Mouse (Mus musculus): ENCODE measurements at regions not wholly inside any gene's neighbourhood (a gene's known extent, or its start where the extent isn't known, plus 50 kb on each side); places are given as distances from the start of the nearest gene placed in this dataset.

GRCm38 (mm10) chr3:101164771-101165170, 54.7 kb upstream of the Ptgfrn start:
- no peak for ATAC-seq
- 91% methylated on average over 5 of the region's 5 CpGs for WGBS
- no peaks in the 10 kb centered on the region for H3K36me3 ChIP-seq (ENCODE audit: control insufficient read depth, insufficient read depth, low read length)

DNA sequence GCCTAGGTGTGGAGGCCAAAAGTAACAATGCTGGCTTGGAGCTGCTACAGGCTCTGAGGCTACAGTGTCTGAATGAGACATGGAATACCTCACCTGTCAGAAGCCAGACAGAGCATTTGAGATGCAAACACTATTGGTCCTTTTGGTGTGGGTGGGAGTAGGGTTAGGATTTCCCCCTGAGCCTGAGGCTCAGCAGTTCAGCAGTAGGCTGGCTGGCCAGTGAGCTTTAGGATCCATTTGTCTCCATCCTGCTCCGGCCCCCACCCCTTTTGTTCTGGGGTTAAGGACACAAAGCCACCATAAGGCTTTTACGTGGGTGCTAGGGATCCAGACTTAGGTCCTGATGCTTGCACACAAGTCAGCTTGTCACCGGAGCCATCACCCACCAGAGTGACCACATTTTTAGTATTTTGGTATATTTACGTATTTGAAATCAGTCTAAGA, 53.9 kb upstream of the Ptgfrn start:
- Histone ChIP-seq H3K9ac (ENCODE audit: low read depth, low read length) (no peak overlapping the region), H3K4me1 (ENCODE audit: control insufficient read depth, insufficient read depth, low read length) (peaks cover 17% of the 10 kb centered on the region), H3K4me2 (ENCODE audit: low read length) (no peak overlapping the region), H3K4me3 (ENCODE audit: low read depth, low read length) (no peak overlapping the region), H3K27ac (ENCODE audit: low read length) (no peak overlapping the region), H3K9me3 (replicated peaks; ENCODE audit: control insufficient read depth, low read length, poor library complexity, severe bottlenecking) (no peaks in the 10 kb centered on the region), H3K36me3 (ENCODE audit: control insufficient read depth, insufficient read depth, low read length) (no peaks in the 10 kb centered on the region), H3K27me3 (ENCODE audit: control insufficient read depth, insufficient read depth, low read depth, low read length) (no peaks in the 10 kb centered on the region; the same call in 1 of the 2 replicates)
- 76% methylated on average over 4 of the region's 4 CpGs for whole genome bisulfite sequencing
- no peak for ATAC-seq

More at GRCm38 (mm10) chr3:101164771-101165170, 54.7 kb upstream of the Ptgfrn start:
- no peaks in the 10 kb centered on the region for H3K9me3 ChIP-seq (replicated peaks; ENCODE audit: control insufficient read depth, low read length, poor library complexity, severe bottlenecking)
- no peak overlapping the region for H3K27ac ChIP-seq (ENCODE audit: low read length)
- H3K4me3 ChIP-seq (ENCODE audit: low read depth, low read length), result no peak overlapping the region
- no peak overlapping the region for H3K9ac ChIP-seq (ENCODE audit: low read depth, low read length)
- H3K4me2 ChIP-seq (ENCODE audit: low read length), result no peak overlapping the region
- H3K27me3 ChIP-seq (ENCODE audit: control insufficient read depth, insufficient read depth, low read depth, low read length), result no peaks in the 10 kb centered on the region; the same call in 1 of the 2 replicates
- H3K4me1 ChIP-seq (ENCODE audit: control insufficient read depth, insufficient read depth, low read length), result peaks cover 17% of the 10 kb centered on the region

DNA sequence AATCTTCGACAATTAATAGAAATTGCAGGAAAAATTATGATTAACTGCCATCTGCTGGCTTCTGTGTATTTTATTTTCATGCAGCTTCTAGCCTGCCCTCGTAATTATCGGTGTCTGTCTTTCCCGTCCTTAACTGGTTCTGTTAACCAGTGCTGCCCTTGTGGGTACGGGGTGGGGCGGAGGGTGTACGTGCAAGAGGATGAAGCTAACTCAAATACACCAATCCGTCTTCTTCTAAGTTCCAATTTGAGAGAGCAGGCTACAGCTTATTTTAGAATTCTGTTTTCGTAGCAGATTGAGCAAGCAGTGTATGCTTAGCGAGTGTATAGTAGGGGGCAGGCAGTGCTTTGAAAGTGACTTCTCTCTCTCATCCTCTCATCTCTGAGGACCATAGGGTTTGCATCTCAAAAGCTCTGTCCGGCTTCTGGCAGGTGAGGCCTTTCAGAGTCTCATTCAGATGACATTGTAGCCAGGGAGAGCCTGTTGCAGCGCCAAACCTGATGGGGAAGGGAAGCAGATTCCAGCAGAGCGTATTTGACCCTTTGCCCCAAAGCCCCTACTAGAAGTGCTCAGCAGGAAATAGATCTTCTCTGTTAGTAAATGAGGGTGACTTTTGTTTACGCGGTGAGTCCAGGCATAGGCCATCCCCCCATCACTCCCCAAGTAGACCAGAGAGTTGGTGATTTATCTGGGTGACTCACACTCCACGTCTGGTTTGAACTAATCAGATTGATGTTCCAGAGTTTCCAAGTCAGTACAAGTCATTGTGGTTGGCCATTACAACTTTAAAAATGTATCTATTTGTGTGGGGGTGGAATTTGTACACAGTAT, 53.3 kb upstream of the Ptgfrn start:
- Histone ChIP-seq H3K9ac (ENCODE audit: low read depth, low read length) (no peak overlapping the region), H3K4me2 (ENCODE audit: low read length) (no peak overlapping the region), H3K36me3 (ENCODE audit: control insufficient read depth, insufficient read depth, low read length) (no peaks in the 10 kb centered on the region), H3K4me3 (ENCODE audit: low read depth, low read length) (no peak overlapping the region), H3K4me1 (ENCODE audit: control insufficient read depth, insufficient read depth, low read length) (peaks cover 17% of the 10 kb centered on the region), H3K9me3 (replicated peaks; ENCODE audit: control insufficient read depth, low read length, poor library complexity, severe bottlenecking) (no peaks in the 10 kb centered on the region), H3K27me3 (ENCODE audit: control insufficient read depth, insufficient read depth, low read depth, low read length) (no peaks in the 10 kb centered on the region; the same call in 1 of the 2 replicates), H3K27ac (ENCODE audit: low read length) (peak overlapping the region; percentile 58; the same call in 1 of the 2 replicates)
- 38% methylated on average over 16 of the region's 16 CpGs for WGBS
- peak; percentile 73; the same call in 1 of the 2 replicates for ATAC-seq

- Histone ChIP-seq H3K9ac (ENCODE audit: low read depth, low read length) (0 out of 2 replicates have a peak overlapping the region, but pooled peaks have one; percentile 35), H3K27me3 (ENCODE audit: control insufficient read depth, insufficient read depth, low read depth, low read length) (no peaks in the 10 kb centered on the region; the same call in 1 of the 2 replicates), H3K27ac (ENCODE audit: low read length) (peak overlapping the region; percentile 58), H3K4me1 (ENCODE audit: control insufficient read depth, insufficient read depth, low read length) (peaks cover 17% of the 10 kb centered on the region), H3K9me3 (replicated peaks; ENCODE audit: control insufficient read depth, low read length, poor library complexity, severe bottlenecking) (no peaks in the 10 kb centered on the region), H3K4me2 (ENCODE audit: low read length) (peak overlapping the region; percentile 34; the same call in 1 of the 2 replicates), H3K36me3 (ENCODE audit: control insufficient read depth, insufficient read depth, low read length) (no peaks in the 10 kb centered on the region), H3K4me3 (ENCODE audit: low read depth, low read length) (no peak overlapping the region)
- 46% methylated on average over 14 of the region's 14 CpGs for WGBS
- ATAC-seq, result peak; percentile 53; the same call in 1 of the 2 replicates
Measured at GRCm38 (mm10) chr3:101162536-101163159, 52.6 kb upstream of the Ptgfrn start.

GRCm38 (mm10) chr3:101161941-101162531, 52.0 kb upstream of the Ptgfrn start:
- WGBS, result 42% methylated on average over 14 of the region's 14 CpGs

GRCm38 (mm10) chr3:101161421-101161940, 51.4 kb upstream of the Ptgfrn start:
- no peaks in the 10 kb centered on the region; the same call in 1 of the 2 replicates for H3K27me3 ChIP-seq (ENCODE audit: control insufficient read depth, insufficient read depth, low read depth, low read length)
- ATAC-seq, result peak; percentile 15; the same call in 1 of the 2 replicates
- H3K36me3 ChIP-seq (ENCODE audit: control insufficient read depth, insufficient read depth, low read length), result no peaks in the 10 kb centered on the region
- WGBS, result 21% methylated on average over 11 of the region's 11 CpGs
- no peak overlapping the region for H3K27ac ChIP-seq (ENCODE audit: low read length)
- H3K4me2 ChIP-seq (ENCODE audit: low read length), result peak overlapping the region; percentile 21
- peak overlapping the region; percentile 7; the same call in 1 of the 2 replicates for H3K9ac ChIP-seq (ENCODE audit: low read depth, low read length)
- H3K9me3 ChIP-seq (replicated peaks; ENCODE audit: control insufficient read depth, low read length, poor library complexity, severe bottlenecking), result no peaks in the 10 kb centered on the region
- H3K4me3 ChIP-seq (ENCODE audit: low read depth, low read length), result no peak overlapping the region
- H3K4me1 ChIP-seq (ENCODE audit: control insufficient read depth, insufficient read depth, low read length), result peaks cover 17% of the 10 kb centered on the region

More at GRCm38 (mm10) chr3:101161941-101162531, 52.0 kb upstream of the Ptgfrn start:
- Histone ChIP-seq H3K4me2 (ENCODE audit: low read length) (peak overlapping the region; percentile 21), H3K9ac (ENCODE audit: low read depth, low read length) (0 out of 2 replicates have a peak overlapping the region, but pooled peaks have one; percentile 7), H3K36me3 (ENCODE audit: control insufficient read depth, insufficient read depth, low read length) (no peaks in the 10 kb centered on the region), H3K9me3 (replicated peaks; ENCODE audit: control insufficient read depth, low read length, poor library complexity, severe bottlenecking) (no peaks in the 10 kb centered on the region), H3K4me3 (ENCODE audit: low read depth, low read length) (no peak overlapping the region), H3K27ac (ENCODE audit: low read length) (peak overlapping the region; percentile 58; the same call in 1 of the 2 replicates), H3K4me1 (ENCODE audit: control insufficient read depth, insufficient read depth, low read length) (peaks cover 17% of the 10 kb centered on the region), H3K27me3 (ENCODE audit: control insufficient read depth, insufficient read depth, low read depth, low read length) (no peaks in the 10 kb centered on the region; the same call in 1 of the 2 replicates)
- ATAC-seq, result peak; percentile 47
